Mouse (Mus musculus): ENCODE data around the gene Srrm4.
A peak's percentile ranks its signal among the peaks of the same experiment; 100 is the strongest.

Srrm4 gene

GRCm38 (mm10) chr5:116591346-116592048 is at the start of gene Srrm4:
Srrm4 (minus strand) TSS chr5:116591817.
- no peak for DNase-seq (ENCODE audit: low read depth)

GRCm38 (mm10) chr5:116592801-116593430 is 1.3 kb upstream of the Srrm4 start:
- DNase-seq (ENCODE audit: low read depth), result peak; percentile 11

DNA sequence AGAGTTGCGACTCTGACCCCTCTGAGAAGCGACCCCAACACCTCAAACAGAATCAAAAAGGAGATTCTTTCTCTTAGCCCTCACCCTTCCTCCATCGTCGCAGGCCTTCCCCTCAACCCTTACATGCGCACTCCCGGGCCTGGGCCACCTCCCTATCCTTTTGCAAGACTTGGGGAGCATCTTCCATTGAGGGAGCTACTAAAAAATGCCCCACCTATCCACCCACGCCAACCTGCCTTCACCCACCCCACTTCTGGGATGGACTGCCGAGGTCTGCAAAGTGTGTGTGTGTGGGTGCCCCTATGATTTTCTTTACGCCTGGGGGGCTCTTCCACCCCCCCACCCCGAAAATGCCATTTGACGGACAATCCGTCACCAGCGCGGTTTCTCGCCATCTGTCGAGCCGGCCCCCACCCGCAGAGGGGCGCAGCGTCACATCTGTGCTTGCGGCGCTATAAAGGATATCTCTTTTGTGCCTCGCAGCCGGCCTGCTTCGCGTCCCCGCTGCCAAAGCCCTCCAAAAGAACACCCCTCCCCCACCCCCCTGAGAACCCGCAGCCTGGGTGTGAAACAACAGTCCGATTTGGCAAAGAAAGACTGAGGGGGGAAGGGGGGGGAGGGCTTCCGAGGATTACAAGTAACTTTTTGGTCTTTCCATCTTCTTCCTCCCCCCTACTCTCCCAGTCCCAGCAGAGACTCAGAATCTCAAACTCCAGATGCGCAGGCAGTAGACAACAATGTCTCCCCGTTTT is 608 bp upstream of the Srrm4 start:
- no peak for DNase-seq (ENCODE audit: low read depth)

- DNase-seq (ENCODE audit: low read depth), result no peak
Measured at GRCm38 (mm10) chr5:116590698-116591097, 919 bp downstream of the Srrm4 start.

DNA sequence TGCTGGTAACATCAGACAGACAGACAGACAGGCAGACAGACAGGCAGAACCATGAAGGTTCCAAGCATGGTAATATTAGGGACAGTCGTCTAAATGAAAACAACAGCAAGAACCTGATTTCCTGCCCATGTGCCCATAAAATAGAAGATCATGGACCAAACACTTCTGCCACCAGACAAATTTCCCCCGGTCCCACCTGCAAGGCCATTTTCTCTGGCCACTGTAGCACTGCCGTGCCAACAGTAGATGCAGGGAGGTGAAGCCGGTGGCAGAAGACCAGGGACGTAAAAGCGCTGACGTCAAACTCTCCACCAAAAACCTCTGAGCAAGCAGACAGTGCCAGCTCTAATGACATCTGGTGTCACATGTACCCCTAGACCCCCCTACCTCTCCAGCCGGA is 2.0 kb downstream of the Srrm4 start:
- DNase-seq (ENCODE audit: low read depth), result no peak

DNA sequence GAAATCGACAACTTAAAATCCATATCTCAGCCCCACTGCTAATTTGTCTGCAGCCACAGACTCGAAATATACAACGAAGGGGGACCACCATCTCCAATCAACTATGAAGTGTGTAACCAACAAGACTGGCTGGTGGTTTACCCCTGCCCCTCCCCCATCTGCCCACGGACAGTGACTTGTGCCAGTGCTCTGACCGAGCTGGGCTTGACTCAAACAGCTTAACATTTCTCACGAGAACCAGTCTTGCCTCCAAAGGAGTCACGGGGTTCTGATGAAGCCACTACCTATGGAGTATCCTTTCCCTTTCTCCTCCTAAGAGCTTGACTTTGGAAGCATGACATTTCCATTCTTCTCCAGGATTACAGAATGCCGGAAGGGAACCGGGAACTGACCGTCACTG is 2.8 kb downstream of the Srrm4 start:
- no peak for DNase-seq (ENCODE audit: low read depth)

DNA sequence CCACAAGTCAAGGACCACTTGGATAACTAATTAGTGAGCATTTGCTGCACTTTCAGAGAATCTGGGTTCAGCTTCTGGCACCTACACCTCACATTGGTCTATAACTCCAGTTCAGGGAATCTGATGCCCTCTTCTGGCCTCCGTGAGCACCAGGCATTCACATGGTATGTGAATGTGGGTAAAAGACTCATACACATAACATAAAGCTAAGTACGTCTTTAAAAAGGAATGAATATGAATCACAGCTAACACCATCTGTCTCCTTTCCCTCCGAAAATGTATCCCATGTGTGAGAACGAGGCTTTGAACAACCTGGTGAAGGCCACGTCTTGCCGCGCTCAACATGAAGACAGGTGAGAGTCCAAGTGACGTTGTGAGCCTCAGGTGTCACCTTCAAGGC is 12.1 kb downstream of the Srrm4 start:
- DNase-seq (ENCODE audit: low read depth), result no peak

- no peak for DNase-seq (ENCODE audit: low read depth)
Measured at GRCm38 (mm10) chr5:116577082-116577481, 14.5 kb downstream of the Srrm4 start.

- no peak for DNase-seq (ENCODE audit: low read depth)
Measured at GRCm38 (mm10) chr5:116573307-116573706, 18.3 kb downstream of the Srrm4 start.

DNA sequence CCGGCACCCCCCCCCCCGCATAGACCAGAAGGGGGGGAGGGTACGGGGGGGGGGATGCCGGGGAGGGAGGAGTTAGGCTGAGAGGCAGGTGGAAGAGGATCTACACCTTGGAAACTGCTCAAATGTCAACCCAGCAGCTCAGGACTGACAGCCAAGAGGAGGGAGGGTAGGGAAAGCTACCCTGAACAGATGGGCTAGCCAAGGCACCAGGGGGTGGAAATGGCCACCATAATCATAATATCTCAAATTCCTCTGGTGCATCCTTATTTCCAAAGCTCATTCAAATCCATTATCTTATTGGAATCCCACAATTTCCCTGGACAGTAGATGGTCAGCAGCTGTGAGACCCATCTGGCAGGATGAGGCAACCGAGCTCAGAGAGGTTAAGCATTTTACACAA is 19.7 kb downstream of the Srrm4 start:
- DNase-seq (ENCODE audit: low read depth), result no peak

- no peak for DNase-seq (ENCODE audit: low read depth)
Measured at GRCm38 (mm10) chr5:116571232-116571861, 20.3 kb downstream of the Srrm4 start.

GRCm38 (mm10) chr5:116570566-116570965 is 21.1 kb downstream of the Srrm4 start:
- DNase-seq (ENCODE audit: low read depth), result no peak

DNA sequence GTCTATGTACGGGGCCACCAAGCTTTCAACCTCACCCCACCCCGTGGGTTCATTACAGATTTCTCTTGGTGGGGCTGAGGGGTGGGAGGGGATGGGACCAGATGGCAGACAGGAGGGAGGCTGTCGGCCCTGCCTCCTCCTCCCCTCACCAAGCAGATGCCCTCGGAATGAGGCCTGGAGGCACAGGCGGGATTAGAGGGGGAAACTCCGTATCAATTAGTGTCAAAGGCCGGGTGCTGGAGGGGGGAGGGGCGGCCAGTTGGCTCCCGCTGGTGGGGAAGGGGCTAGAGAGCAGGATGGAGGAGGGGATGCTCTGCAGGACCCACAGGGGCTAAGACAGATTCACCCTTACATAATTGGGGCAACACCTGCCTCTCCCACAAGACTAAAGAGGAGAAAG is 22.0 kb downstream of the Srrm4 start:
- DNase-seq (ENCODE audit: low read depth), result no peak

- no peak for DNase-seq (ENCODE audit: low read depth)
Measured at GRCm38 (mm10) chr5:116568050-116568449, 23.6 kb downstream of the Srrm4 start.

GRCm38 (mm10) chr5:116567298-116567697 is 24.3 kb downstream of the Srrm4 start:
- DNase-seq (ENCODE audit: low read depth), result no peak

DNA sequence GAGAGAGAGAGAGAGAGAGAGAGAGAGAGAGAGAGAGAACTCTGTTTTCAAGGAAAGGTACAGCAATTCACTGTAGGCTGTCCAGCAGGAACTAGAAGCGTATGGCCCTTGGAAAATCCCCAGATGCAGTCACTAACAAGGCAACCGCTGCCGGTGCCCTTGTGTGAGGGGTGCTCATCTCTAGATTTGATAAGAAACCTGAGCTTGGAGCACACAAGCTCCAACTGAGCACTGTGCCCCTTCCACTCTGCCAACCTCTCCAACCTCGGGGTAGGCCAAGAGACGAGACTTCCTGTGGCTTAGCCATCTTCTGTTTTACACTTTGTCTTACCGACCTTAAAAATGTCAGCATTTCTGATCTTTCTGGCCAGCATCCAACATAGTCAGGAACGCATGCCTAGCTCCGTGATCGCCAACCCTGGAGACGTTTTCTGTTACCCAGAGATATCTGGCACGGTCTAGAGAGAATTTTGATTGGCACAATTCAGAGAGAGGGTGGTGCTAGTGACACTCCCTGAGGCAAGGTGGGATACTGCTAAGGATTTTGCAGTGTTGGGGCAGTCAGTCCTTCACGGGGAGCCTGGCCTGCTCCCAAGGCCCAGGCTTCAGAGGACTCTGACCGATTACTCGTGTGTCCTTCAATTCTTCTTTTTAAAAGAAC is 25.1 kb downstream of the Srrm4 start:
- no peak for DNase-seq (ENCODE audit: low read depth)

DNA sequence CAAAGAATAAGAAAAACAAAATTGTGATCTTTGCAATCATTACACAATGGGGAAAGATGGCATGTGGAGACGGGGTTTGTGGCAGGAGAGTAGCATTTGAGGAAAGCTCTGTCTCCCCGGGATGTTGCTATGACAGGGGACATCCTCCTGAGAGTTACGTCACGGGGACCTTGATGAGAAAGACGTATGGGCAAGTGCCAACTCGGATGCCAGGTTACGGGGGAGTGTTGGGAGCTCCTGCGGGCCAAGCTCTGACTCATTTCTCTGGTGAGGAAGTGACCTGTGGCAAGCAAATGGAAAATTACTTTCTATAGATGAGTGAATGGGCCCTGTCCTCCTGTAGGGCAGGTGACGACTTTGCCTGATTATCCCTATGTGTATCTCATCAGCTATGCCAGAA is 26.0 kb downstream of the Srrm4 start:
- DNase-seq (ENCODE audit: low read depth), result no peak

DNA sequence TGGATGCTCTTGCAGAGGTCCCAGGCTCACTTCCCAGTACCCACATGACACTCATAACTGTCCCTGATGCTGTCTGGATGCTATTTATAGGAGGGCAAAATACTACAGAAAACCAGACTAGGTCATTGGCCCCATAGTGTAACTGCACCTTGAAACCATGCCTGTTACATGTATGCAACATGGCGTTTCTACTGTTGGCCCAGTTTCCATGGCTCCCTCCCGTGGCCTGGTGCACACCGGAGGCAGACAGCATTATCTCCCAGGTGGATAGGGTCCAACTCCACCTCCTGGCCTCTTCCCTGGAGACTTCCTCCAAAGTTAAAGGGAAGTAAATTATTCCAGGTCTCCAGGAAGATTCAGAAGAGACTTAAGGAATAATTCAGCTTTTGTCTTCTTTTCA is 27.2 kb downstream of the Srrm4 start:
- no peak for DNase-seq (ENCODE audit: low read depth)

DNA sequence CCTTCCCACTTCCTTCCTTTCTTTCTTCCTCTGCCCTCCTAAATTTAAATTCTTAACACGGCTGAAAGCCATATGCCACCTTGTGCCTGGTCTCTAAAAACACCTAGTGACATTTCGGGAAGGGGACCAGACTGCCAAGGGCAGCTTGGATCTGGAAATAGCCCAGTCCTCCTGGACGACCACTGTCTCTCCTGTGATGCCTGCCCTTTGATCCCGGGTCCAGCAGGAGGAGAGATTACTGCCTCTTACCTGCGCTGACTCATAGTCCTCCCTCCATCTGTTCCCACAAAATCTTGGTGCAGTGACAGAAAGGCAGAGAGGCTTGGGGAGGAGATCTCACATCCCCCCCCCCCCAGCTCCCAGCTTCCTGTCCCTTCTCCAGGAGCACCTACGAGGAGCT is 27.9 kb downstream of the Srrm4 start:
- no peak for DNase-seq (ENCODE audit: low read depth)

- no peak for DNase-seq (ENCODE audit: low read depth)
Measured at GRCm38 (mm10) chr5:116559091-116559490, 32.5 kb downstream of the Srrm4 start.

DNA sequence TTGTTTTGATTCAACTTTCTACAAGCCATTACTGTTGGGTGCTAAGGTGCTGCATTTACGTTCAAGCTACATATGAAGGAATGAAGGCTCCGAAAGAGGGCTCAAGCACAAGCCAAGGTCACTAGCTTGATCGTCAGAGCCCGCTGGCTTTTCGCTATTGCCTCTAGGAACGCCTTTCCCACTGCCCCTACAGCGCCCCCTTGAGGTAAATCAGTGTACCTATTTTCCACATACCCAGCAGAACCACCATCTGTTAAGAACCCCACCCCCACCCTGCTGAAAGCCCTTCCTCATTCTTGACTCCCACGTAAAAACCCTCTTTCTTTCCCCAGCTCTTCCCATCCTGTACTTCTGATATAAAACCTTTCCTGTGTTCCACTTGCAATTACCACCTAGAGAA is 35.0 kb downstream of the Srrm4 start:
- no peak for DNase-seq (ENCODE audit: low read depth)

GRCm38 (mm10) chr5:116553868-116554267 is 37.7 kb downstream of the Srrm4 start:
- DNase-seq (ENCODE audit: low read depth), result no peak

Measured in naive thymus-derived CD4-positive, alpha-beta T cell, adult 2 months (primary cell).